Mouse (Mus musculus): ENCODE measurements around the gene Stk17b.
"Not testable (repeated sequence)": the region's sequence is repeated elsewhere in the genome, so short reads cannot be mapped to it uniquely, and the experiment has no call there.

Gene Stk17b

GRCm38 (mm10) chr1:53782956-53783355, 2.1 kb downstream of the Stk17b start:
- no peak for DNase-seq (ENCODE audit: low spot score in 2 of 2)

DNA sequence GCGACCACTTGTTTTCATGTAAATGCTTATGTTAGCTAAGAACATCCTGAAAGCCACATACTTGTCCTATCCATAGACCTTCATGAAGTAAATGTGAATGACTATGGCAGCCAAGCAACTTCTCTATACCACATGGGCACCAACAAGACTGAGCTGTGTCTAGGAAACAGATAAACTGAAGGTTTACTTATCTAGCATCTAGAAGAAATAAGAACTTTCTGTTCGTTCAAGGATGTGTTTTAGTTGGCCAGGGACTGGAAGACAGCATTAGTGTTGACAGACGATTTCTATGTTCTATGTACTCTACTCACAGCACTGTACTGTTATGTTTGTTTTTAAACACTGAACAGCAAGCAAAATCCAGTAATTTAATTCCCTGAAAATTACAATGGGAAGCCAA, 2.9 kb downstream of the Stk17b start:
- DNase-seq (ENCODE audit: low spot score in 2 of 2) = no peak

- no peak for DNase-seq (ENCODE audit: low spot score in 2 of 2)
Observed at GRCm38 (mm10) chr1:53781311-53781710, 3.7 kb downstream of the Stk17b start.

DNA sequence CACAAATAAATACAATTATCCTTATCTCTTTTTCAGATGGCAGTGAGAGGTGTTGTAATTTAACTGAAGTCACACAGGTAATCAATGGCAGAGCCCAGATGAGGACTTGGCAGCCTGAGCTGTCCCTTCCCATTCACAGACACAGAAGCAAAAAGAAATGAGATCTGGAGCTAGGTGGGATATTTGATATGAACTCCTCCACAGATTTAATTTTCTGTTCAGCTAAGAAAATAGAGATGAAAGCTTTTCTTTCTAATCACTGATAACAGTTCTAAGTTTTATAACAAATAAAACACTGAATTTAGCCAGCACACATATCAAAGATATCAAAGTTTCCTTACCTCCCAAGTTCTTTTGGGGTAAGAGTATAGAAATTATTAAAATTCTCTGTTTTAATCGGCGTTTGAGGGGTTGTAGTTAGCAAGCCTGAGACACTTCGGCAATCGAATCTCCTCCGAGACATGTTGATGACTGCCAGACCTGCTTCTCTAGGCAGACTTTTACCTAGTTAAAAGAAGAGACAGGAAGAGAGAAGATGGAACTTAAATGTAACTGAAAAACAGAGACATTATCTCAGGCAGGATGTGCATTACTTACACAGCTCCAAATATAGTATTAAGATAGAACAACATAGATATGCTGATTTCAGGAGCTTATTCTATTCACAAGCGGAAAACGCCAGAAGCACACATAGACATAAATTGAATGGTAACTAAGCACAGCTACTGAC, 8.7 kb downstream of the Stk17b start:
- no peak for DNase-seq (ENCODE audit: low spot score in 2 of 2)

DNA sequence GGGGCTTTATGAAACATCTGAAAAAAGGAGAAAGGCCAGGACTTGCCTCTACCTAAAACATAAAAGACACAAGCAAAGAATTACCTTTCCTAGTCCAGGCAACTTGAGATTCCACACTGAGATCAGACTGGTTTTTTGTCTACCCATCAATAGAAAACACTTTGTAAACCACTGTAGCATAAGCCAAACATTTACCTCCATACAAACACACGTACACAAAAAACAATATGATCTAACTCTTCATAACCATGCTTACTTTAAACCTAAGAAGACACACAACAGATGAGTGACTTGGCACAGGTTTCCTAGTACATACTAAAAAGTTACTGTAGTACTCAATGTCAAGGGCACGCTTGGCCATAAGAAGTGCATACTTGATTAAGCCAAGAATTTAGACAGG, 9.5 kb downstream of the Stk17b start:
- DNase-seq (ENCODE audit: low spot score in 2 of 2) = no peak

GRCm38 (mm10) chr1:53775036-53775435, 10.0 kb downstream of the Stk17b start:
- no peak for DNase-seq (ENCODE audit: low spot score in 2 of 2)

DNA sequence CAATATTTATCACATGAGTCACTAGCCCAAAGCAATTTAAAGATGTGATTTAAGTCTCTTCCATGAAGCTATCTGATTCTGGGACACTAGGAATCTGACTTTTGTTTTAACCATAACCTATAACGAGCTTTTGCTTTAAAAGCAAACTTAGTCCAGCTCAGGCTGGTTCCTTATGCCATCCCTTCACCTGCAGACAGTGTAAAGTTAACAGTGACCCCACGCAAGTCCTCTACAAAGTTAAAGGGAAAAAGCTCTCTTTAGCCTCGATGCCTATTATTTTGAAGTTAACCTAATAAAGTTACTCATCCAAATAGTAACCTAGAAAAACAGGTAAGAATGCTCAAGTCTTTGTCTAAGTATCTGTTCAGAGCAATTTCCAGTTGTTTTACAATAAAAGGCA, 10.5 kb downstream of the Stk17b start:
- no peak for DNase-seq (ENCODE audit: low spot score in 2 of 2)

GRCm38 (mm10) chr1:53773994-53774393, 11.0 kb downstream of the Stk17b start:
- no peak for DNase-seq (ENCODE audit: low spot score in 2 of 2)

DNA sequence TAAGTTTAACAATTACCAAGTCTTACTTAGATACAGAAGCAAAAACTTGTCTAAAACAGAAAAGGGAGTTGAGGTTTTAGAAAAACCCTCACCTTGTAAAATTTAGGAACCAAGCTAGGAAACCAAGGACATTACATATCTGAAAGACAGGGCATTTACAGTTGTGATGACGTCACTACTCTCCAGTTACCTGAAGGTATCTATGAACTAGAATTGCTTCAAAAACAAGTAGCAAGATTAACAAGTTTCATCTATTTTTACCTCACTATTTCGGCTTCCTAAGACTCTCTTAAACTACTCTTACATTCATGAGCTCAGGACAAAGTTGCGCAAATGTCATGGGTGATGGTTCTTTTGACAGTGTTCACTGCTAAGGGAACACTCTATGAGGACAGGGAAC, 12.1 kb downstream of the Stk17b start:
- no peak for DNase-seq (ENCODE audit: low spot score in 2 of 2)

DNA sequence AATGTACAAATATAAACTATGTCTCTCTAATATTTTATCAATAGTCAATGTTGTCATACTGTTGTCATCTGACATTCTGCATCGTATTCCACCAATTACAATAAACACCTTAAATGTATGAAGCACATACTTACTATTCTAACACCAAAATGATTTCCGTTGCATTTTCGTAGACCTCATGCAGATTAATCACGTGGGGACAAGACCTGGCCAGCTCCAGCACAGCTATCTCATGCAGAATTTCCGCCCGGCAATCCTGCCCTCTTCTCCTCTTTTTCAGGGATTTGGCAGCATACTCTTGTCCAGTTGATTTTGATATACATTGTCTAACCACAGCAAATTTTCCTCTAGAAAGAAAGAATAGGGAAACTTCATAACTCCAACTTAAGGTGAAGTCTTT, 13.5 kb downstream of the Stk17b start:
- DNase-seq (ENCODE audit: low spot score in 2 of 2) = no peak

- DNase-seq (ENCODE audit: low spot score in 2 of 2) = no peak
Observed at GRCm38 (mm10) chr1:53766112-53766511, 18.9 kb downstream of the Stk17b start.

- DNase-seq (ENCODE audit: low spot score in 2 of 2) = no peak
Observed at GRCm38 (mm10) chr1:53757316-53757715, 27.7 kb downstream of the Stk17b start.

GRCm38 (mm10) chr1:53753501-53753900, 31.5 kb downstream of the Stk17b start:
- not testable (repeated sequence) for DNase-seq (ENCODE audit: low spot score in 2 of 2)

- DNase-seq (ENCODE audit: low spot score in 2 of 2) = no peak
Observed at GRCm38 (mm10) chr1:53751144-53751543, 33.9 kb downstream of the Stk17b start.

DNA sequence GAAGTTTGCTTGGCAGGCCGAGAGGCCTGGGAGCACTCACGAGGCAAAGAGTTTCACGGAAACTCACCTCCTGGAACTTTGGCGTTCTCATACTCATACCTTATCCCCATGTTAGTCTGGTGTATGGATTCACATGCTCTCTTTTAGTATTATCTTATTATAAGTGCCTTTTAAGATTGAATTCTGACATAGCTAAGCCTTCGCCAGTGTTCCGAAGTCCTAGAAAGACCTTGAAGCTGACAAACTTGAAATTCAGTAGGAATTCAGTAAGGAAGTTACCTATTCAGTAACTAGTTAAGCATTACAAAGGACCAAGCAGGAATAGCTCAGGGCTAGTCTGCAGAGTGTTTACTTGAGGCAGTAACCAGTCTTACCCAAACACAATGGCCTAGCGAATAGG, 34.3 kb downstream of the Stk17b start:
- DNase-seq (ENCODE audit: low spot score in 2 of 2) = not testable (repeated sequence)

DNA sequence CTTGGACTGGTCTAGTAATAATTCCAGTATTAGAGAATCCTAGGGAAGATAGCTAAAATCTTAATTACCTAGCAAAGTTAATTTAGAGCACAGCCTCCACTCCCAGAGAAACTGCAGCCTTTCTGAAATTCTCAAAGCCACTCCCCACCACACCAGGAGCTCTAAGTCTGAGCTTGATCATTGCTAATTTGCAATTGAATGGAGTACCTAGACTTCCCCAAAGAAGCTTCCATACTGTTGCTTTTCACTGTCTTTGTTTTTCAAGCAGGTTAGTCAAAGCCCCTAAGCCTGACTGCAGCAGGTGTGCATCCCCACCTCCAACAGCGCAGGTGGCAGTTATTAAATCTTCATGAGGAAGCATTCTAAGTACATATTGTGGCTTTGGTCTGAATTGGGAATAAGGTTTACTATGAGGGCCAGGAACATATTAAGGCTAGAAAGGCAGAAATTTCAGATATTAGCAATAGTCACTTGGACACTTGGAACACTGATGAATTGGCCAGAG, 35.1 kb downstream of the Stk17b start:
- DNase-seq (ENCODE audit: low spot score in 2 of 2) = not testable (repeated sequence)

- DNase-seq (ENCODE audit: low spot score in 2 of 2) = no peak
Observed at GRCm38 (mm10) chr1:53748571-53748970, 36.5 kb downstream of the Stk17b start.

DNA sequence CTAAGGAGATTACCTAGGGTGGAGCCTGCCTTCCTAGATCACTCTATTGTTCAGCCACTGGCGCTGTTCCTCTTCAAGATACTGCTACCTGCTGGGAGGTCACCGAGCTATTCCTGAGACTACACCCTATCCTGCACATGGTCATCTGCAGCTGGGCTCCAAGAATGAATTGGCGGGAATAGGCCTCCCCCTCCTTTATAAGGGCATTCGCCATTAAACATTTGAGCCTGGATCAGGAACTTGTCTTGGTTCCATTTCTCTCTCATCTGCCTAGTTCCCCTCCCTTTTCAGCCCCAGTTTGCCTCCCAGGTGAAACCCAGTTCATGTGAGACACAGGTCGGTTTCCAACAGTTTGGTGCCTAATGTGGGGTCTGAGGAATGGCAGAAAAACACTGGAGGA, 39.0 kb downstream of the Stk17b start:
- DNase-seq (ENCODE audit: low spot score in 2 of 2) = no peak

- DNase-seq (ENCODE audit: low spot score in 2 of 2) = no peak
Observed at GRCm38 (mm10) chr1:53741742-53742458, 43.1 kb downstream of the Stk17b start.

DNA sequence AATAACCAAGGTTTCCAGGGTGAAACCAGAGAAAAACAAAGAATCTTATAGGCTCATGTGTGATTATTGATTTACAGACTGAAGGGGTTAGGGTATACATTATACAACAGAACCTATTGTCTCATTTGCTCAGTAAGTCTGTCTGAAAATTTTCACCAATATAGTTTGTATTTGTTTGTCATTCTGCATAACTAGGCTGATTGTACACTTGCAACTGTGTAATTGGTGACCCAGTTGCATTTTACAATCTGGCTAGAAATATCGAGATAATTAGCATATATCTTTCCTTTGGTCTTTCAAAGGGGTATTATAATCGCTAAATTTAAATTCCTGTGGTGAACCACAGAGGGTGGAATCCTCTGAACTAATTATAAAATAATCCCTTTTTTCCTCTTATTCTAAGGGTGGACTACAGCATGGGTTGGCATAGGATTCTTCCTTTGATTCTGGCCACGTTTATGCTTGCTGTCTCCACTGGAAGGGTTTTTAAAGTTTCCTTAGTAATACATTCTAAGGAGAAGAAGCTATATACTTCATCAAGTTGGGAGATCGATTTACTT, 44.2 kb downstream of the Stk17b start:
- DNase-seq (ENCODE audit: low spot score in 2 of 2) = no peak

DNA sequence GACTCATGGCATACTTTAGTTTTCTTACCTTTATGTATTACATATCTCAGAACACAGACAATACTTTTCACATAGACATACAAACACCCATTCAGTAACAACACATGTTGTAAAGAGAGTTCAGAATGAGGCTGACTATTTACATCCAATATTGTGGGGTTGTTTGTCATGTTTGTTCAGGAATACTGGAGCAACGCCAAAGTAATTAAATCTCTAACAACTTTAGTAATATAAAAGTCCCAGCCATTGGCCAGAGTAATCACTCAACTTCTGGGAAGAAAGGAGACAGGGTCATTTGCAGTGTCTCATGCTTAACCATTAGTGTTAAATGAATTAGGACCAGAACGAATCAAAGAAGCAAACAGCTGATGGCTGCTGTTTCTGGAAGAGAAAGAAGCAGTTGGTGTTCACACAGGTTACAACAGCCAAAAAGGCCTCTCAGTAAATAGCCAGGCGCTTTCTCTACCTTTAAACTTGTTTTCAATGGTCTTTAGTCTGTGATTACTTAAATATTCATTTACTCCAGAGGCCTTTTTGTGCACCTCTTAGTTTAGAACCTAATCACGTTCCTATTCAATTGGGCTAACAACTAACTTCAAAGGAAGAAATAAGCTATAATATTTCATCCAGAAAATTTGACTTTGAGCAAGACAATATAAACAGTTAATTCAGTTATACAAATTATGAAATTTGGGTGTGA, 44.8 kb downstream of the Stk17b start:
- not testable (repeated sequence) for DNase-seq (ENCODE audit: low spot score in 2 of 2)

DNA sequence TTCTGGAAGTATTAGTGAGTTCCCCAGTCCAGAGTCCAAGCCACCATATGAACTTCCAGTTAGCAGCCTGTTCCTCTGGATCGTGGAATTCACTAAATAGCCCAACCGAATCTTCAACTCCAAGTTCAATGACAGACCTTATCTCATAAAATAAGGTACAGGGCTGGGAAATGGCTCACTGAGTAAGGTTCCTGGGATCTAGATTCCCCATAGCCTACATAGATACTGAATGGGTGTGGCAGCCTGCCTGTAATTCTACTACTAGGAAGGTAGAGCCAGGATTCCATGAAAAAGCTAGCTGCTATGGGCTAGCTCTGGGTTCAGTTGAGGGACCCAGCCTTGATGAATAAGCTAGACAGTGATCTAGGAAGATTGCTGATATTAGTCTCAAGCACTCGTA, 48.4 kb downstream of the Stk17b start:
- no peak for DNase-seq (ENCODE audit: low spot score in 2 of 2)

All from right cerebral cortex, postnatal 10 days (tissue).